Mouse (Mus musculus) ovary, postnatal 36 days (tissue): ENCODE results near the gene Vamp8.
A peak's percentile ranks its signal among the peaks of the same experiment; 100 is the strongest.

ENCODE experiments used
- DNase-seq: peaks from one replicate; pipeline ENCODE4 v3.0.0; 2022; ENCODE audit warnings: low spot score, mixed read lengths

Gene Vamp8

DNA sequence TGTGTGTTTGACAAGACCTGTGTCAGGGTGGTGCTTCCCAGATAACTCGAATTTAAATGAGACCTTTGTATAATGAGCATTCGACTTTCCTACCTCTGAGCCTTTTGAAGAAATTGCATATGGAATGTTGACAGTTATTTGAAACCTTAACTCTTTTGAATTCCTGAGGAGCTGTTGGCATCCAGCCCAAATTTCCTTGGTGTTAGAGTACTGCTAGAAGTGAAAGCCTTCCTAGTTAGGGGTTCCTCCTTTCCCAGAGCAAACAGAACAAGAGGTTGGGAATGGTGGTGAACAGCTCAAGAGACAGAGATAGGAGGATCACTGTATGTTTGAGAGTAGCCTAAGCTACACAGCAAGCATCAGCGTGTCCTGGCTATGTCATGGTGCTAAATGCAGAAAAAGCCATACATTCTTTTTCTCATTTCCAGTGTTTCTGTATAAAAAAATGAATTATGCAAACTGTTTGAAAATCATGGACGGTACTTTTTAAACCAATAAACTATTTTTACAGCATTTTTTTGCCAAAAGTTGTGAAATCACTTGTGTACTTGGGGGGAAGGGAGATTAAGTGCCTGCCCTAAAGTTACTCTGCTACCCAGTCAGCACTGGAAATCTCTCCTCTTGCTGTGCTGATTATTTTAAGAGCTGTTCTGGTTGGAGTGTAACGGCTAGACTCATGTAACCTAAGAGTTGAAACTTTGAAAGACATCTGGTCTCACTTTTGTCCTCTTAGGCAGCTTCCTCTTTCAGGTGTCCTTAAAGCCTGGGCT, 37.7 kb downstream of the Vamp8 start:
- no peak for DNase-seq

DNA sequence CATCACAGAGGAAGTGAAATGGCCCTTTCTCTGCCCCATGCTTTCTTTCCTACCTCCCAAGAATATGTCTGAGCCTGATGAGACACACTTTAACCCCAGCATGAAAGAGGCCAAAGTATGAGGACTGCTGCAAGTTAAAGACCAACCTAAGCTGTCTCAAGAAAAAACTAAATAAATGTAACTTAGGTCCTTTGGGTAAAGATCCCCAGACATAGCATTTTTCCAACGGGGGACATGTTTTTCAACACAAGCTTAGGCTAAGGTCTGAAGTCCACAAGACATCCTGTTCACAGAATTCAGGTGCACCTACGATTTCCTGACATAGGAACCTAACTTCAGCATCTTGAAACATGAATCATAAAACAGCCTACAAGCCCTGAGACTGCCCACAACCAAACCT, 40.3 kb downstream of the Vamp8 start:
- no peak for DNase-seq

DNA sequence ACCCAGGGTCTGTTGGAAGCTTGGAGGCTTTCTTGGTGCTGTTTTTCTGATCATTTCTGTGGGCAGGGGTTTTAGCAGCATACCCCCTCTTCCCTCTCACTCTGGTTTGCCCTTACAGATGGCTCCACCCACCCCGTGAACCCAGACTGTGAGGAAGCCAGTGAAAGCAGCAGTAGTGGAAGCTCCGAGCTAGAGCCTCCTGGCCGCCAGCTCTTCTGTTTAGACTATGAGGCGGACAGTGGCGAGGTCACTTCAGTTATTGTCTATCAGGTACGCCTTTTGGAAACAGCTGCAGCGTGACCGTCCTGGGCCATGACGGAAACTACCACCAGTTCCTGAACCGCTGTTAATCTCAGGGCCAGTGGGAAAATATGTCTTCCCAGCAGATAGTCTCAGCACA, 42.1 kb downstream of the Vamp8 start:
- DNase-seq: peak; percentile 23

DNA sequence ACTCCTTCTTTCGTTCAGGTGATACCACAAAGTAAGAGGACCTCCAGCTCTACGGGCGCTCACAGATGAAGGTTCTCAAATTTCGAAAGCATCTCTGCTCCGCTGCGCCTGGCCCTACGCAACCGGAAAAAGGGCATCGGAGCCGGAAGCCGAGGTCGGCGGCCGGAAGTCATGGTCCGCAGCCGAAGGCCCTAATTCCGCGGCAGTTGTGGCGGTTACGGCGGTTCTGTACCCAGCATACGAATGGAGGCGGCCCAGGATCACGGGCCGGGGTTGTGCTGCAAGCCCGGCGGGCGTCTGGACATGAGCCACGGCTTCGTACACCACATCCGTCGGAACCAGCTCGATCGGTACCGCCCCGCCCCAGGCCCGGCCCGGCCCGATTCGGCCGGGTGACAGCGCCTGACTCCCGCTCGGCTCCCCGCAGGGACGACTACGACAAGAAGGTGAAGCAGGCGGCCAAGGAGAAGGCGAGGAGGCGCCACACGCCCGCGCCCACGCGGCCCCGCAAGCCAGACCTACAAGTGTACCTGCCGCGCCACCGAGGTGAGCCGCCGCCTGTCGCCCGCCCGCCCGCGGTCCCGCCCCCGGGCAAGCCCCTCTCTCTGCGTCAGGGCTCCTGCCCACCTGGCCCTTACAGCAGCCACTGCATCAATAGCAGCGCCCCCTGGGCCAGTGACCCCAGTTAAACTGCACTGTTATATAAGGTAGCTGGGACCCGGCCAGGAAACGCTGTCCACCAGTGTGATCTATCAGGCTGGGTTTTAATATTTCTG, 43.1 kb downstream of the Vamp8 start, which contains the start of gene 0610030E20Rik:
Gene 0610030E20Rik, plus strand, starts transcription at position 152 of the 776 bp plus-strand sequence.
- peak; percentile 75 for DNase-seq

DNA sequence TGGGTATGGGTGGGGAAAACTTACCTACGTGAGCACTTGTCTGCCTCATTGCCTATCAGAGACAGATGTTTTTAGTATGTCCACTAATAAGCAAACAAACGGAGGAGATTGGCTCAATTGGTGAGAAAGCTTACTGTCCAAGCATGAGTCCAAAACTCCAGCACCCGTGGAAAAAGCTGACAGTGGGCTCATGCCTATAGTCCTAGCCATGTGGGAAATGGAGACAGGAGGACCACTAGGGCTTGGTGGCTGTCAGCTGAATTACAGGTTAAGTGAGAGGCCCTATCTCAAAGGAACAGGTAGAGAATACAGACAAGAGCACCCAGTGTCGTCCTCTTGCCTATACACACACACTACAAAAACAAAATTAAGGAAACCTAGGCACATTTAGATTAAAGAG, 44.2 kb downstream of the Vamp8 start:
- no peak for DNase-seq

DNA sequence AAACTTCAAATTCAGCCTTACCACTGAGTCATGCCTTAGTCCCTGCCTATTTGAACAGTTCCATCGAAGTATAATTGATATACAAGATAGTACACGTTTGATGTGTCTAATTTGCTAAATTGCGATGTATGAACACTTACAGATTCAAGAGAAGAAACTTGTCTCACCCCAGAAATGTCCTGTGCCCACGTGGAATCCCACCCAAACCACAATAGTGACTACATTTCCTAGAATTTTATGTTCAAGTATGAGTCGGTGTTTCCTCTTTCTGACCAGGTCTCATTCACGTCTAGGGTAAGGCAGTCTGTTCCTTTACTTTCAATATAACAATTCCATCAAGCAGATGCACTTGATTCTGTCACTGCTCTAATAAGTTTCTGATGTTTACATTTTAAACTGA, 44.9 kb downstream of the Vamp8 start:
- DNase-seq: no peak

DNA sequence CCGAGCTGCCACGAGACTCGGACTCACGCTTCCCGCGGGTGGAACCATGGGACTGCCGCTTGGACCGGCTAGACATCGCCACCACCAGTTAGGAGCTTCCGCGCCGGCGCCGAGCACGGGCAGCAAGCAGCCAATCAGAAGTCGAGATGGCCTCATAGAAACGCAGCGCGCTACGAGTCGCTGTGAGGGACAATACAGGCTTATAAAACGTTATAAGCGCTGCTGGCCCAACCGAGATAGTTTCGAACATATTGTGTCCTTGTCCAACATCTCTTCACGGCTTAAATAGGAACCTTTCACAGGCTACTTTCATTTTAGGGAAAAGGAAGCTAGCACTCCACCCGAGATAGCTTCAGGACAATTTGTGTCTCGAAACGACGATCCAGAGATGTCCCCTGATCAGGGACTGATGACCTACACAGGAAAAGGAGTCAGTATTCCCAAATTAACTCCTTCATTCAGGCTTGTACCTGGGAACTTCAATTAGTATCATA, 45.4 kb downstream of the Vamp8 start, which contains the start of gene Usp39:
Gene Usp39, minus strand, starts transcription at position 111 of the 494 bp plus-strand sequence.
- peak; percentile 88 for DNase-seq

DNA sequence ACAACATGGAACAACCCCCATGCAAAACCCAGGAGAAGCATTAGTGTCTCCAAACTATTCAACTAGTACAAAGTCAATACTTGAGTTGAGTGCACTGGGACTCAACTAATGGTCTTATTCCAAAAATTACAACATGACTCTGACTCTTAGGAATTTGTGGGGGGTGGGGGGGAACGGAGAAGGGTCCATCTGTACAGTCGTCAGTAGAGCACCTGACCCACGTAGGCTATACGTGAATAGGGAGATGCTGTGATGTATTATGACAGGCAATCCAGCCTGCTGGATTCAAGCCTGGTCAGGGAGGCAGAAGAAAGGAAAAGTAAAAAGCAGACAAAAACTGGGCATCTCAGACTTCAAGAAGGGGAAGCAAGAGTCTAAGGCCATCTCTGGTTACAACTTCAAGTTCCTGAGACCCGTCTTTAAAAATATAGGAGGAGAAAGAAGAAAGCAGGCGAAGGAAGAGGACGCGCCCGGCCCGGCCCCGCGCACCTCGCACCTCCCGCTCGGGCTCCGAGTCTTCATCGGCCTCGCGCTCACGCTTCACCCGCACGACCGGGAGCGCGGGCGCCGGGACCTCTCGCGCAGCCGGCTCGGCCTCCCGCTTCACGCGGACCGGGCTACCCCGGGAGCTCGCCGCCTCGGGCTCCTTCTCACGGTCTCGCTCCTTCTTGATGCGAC, 46.0 kb downstream of the Vamp8 start:
- no peak for DNase-seq

DNA sequence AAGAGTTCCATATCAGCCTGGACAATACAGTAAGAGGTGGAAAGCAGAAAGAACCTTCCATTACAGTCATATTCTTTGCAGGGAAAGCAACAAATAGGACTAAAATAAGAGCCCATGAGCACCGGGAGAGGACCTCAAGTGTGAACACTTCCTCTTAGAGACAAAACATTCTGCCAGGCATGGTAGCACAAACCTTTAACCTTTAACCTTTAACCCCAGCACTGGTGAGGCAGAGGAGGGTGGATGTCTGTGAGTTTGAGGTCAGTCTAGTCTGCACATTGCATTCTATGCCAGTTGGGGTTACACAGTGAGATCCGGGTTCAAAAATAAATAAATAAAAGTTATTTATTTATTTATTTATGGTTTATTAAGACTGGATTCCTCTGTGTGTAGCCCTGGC, 50.0 kb downstream of the Vamp8 start:
- no peak for DNase-seq
